Mouse (Mus musculus) erythroblast, embryonic 14.5 days (primary cell): Measurements from ENCODE around the gene Slc4a8. TPM values are rescaled to one million over a fixed set of nuclear protein-coding genes. Genes with fewer than 3 reads are reported as not detected.

ENCODE experiments used
- H3K27me3 ChIP-seq: 2 replicates; pipeline ENCODE4 v1.6.1; 2012; ENCODE audit warnings: inconsistent platforms; ENCODE audit not compliant: control insufficient read depth
- H3K36me3 ChIP-seq: 2 replicates; pipeline ENCODE4 v1.6.1; 2012; ENCODE audit warnings: mild to moderate bottlenecking, inconsistent platforms; ENCODE audit not compliant: control insufficient read depth
- H3K4me1 ChIP-seq: 2 replicates; pipeline ENCODE4 v1.6.1; 2012; ENCODE audit warnings: inconsistent platforms; ENCODE audit not compliant: control insufficient read depth
- H3K4me3 ChIP-seq: replicated peaks from 2 replicates; pipeline ENCODE3; 2012; ENCODE audit warnings: moderate library complexity, mild to moderate bottlenecking, inconsistent platforms
- H3K9me3 ChIP-seq: 2 replicates; pipeline ENCODE4 v1.6.1; 2012; ENCODE audit warnings: low read length, inconsistent platforms, mixed read lengths; ENCODE audit not compliant: control insufficient read depth
- GATA1 ChIP-seq: IDR thresholded peaks from 2 replicates; pipeline ENCODE4 v1.6.1; 2012; ENCODE audit warnings: low read length, inconsistent platforms, mixed read lengths
- TAL1 ChIP-seq: IDR thresholded peaks from 3 replicates; pipeline ENCODE4 v1.6.1; 2012; ENCODE audit warnings: low read length, inconsistent platforms, mixed read lengths
- polyA plus RNA-seq: library from polyadenylated mRNA; stranded (reverse); fragments of >175 nt; gene quantifications from 2 replicates; pipeline ENCODE4 v1.2.3, GENCODE M21; 2012

Gene Slc4a8
- polyA plus RNA-seq, 1 experiment: 0.09 TPM

DNA sequence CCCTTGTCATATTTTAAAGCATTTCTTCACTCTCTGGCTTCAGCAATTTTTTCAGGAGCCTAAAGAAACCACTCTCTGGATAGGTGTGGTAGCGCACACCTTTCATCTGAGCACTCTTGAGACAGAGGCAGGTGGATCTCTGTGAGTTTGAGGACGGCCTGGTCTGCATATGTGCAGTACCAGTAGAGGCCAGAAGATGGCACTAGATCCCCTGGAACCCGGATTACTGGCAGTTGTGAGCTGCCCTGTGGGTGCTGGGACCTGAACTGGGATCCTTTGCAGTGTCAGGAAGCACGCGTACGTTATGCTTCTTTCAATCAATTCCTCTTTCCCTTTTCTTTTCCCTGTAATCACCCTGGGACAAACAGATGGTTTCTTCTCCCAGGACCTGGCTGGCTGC, 85.6 kb downstream of the Slc4a8 start:
- no peak for TF ChIP-seq TAL1
- TF ChIP-seq GATA1: no peak
- Histone ChIP-seq H3K4me1 (no peaks in the 10 kb centered on the region), H3K27me3 (no peaks in the 10 kb centered on the region), H3K9me3 (peaks cover 18% of the 10 kb centered on the region), H3K4me3 (no peak overlapping the region), H3K36me3 (no peaks in the 10 kb centered on the region)

DNA sequence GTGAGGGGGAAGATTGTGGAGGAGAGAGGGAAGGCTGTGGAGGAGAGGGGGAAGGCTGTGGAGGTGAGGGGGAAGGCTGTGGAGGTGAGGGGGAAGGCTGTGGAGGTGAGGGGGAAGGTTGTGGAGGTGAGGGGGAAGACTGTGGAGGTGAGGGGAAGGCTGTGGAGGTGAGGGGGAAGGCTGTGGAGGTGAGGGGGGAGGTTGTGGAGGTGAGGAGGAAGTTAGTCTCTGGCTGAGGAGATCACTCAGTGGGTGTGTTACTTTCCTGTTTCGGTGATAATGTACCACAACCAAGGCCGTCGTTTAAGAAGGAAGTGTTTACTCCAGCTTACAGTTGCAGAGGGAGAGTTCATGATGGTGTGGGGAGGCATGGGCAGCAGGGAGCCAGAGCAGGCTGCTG, 96.0 kb downstream of the Slc4a8 start:
- Histone ChIP-seq H3K36me3 (no peaks in the 10 kb centered on the region), H3K27me3 (no peaks in the 10 kb centered on the region), H3K4me1 (no peaks in the 10 kb centered on the region), H3K9me3 (no peaks in the 10 kb centered on the region), H3K4me3 (no peak overlapping the region)
- TF ChIP-seq GATA1 (no peak), TAL1 (no peak)

DNA sequence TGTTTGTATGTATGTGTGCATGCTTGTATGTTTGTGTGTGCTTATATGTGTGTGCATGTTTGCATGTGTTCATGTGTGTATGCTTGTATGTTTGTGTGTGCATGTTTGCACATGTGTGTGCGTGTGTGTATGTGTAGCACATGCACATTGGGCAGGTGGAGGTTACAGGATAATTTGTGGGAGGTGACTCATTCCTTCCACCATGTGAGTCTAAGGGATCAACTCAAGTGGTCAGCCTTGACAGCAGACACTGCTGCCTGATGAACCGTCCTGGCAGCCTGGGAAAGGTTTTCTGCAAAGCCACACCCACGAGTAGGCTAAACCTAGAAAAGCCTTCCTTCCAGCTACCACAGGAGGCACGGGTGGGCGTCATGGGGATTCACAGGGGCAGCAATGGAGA, 99.3 kb downstream of the Slc4a8 start:
- TF ChIP-seq TAL1: no peak
- no peak for TF ChIP-seq GATA1
- Histone ChIP-seq H3K4me3 (no peak overlapping the region), H3K4me1 (no peaks in the 10 kb centered on the region), H3K36me3 (no peaks in the 10 kb centered on the region), H3K9me3 (no peaks in the 10 kb centered on the region; the same call in 1 of the 2 replicates), H3K27me3 (no peaks in the 10 kb centered on the region)

DNA sequence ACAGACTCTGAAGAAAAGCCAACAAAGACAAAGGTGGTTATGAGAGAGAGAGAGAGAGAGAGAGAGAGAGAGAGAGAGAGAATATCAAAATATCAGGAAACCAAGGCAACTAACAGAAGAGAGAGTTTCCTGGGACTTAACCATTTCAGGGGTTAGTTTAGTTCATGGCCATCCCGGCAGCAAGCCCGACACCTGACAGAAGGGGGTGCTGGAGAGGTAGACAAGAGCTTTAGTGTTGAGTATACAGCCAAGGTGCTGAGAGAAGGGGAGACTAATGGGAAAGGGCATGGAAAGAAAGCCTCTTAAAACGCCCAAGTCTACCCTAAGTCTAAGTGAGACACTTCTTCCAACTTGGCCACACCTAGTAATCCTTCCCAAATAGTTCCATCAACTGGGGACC, 104.0 kb downstream of the Slc4a8 start:
- Histone ChIP-seq H3K36me3 (no peaks in the 10 kb centered on the region), H3K9me3 (peaks cover 3% of the 10 kb centered on the region; the same call in 1 of the 2 replicates), H3K4me3 (no peak overlapping the region), H3K4me1 (no peaks in the 10 kb centered on the region), H3K27me3 (peaks cover 22% of the 10 kb centered on the region)
- TF ChIP-seq TAL1 (no peak), GATA1 (no peak)

DNA sequence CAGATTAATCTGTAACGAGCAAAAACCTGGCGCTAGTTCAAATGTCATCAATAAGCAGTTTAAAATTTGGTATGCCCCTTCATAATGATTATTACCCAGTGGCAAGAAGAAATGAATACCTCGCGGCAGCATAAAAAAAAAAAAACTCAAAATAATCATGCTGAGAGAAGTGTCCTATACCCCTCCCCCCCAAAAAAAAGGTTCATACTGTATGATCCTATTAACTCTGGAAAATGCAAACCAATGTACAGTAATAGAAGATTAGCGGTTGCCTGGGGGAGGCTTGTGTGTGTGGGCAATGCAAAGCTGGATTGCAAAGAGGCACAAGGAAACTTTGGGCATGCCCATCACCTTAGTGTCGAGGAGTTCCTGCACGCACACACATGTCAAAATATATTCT, 108.0 kb downstream of the Slc4a8 start, which contains the start of gene Scn8a:
Gene Scn8a, plus strand, starts transcription at position 301 of the 400 bp plus-strand sequence.
- no peak within 1 kb of the TSS for H3K4me3 ChIP-seq

DNA sequence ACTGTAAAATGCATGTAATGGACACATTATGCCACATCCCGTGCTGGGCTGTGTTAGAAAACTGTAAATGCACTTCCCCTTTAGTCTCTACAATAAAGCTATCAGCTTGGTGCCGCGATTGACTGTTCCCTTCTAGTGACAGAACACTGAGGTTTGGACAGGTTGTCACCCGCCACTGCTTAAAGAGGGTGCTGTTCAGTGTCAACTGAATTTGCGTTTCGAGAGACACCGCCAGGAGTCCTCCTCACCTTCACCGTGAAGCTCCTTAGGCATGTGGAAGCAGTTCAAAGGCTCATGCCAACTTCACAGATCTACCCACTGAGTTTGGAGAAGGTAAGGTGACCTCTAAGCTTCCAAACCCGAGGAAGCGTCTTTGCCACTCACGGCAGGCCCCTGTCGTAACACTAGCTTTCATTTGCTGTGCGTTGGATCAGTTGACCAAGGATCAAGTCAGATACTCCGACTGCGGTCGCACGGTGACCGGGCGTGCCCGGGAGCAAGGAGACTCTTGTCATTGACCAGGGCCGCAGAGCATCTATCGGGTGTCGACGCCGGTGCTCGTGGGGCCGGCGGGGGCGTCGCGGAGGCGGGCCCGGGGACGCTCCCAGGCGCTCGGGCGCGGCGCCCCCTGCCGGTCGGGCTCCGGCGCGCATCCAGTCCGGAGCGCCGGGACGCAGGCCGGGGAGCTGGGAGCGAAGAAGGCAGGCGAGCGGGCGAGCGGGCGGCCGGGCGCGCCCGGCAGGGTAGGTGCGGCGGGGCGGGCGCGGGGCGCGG, 108.6 kb downstream of the Slc4a8 start:
- Histone ChIP-seq H3K36me3 (no peaks in the 10 kb centered on the region), H3K9me3 (peaks cover 3% of the 10 kb centered on the region; the same call in 1 of the 2 replicates), H3K4me1 (no peaks in the 10 kb centered on the region), H3K4me3 (no peak overlapping the region), H3K27me3 (peaks cover 53% of the 10 kb centered on the region)
- TF ChIP-seq GATA1: no peak
- TF ChIP-seq TAL1: no peak

More for the DNA sequence above, 108.0 kb downstream of the Slc4a8 start, which contains the start of gene Scn8a:
- no peak for TF ChIP-seq GATA1
- TF ChIP-seq TAL1: no peak
- Histone ChIP-seq H3K27me3 (peaks cover 53% of the 10 kb centered on the region), H3K9me3 (peaks cover 3% of the 10 kb centered on the region; the same call in 1 of the 2 replicates), H3K36me3 (no peaks in the 10 kb centered on the region), H3K4me1 (no peaks in the 10 kb centered on the region)

DNA sequence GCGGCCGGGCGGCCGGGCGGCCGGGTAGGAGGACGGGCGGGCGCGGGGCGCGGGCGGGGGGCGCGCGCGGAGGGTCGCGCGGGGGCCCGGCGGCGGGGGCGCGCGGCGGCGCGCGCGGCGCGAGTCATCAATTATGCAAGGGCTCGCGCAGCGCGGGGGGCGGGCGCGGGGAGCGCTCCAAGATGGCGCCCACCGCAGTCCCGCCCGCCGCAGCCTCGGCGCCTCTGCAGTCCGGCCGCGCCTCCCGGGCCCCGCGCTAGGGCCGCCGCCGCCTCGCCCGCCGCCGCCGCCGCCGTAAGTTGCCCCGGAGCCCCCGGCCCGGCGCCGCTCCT, 109.2 kb downstream of the Slc4a8 start:
- 0 out of 2 replicates have a peak, but pooled peaks cover 3% of the 10 kb centered on the region for H3K9me3 ChIP-seq
- no peak overlapping the region for H3K4me3 ChIP-seq
- TF ChIP-seq GATA1: no peak
- no peak for TF ChIP-seq TAL1
- peaks cover 53% of the 10 kb centered on the region for H3K27me3 ChIP-seq
- H3K4me1 ChIP-seq: no peaks in the 10 kb centered on the region
- H3K36me3 ChIP-seq: no peaks in the 10 kb centered on the region

DNA sequence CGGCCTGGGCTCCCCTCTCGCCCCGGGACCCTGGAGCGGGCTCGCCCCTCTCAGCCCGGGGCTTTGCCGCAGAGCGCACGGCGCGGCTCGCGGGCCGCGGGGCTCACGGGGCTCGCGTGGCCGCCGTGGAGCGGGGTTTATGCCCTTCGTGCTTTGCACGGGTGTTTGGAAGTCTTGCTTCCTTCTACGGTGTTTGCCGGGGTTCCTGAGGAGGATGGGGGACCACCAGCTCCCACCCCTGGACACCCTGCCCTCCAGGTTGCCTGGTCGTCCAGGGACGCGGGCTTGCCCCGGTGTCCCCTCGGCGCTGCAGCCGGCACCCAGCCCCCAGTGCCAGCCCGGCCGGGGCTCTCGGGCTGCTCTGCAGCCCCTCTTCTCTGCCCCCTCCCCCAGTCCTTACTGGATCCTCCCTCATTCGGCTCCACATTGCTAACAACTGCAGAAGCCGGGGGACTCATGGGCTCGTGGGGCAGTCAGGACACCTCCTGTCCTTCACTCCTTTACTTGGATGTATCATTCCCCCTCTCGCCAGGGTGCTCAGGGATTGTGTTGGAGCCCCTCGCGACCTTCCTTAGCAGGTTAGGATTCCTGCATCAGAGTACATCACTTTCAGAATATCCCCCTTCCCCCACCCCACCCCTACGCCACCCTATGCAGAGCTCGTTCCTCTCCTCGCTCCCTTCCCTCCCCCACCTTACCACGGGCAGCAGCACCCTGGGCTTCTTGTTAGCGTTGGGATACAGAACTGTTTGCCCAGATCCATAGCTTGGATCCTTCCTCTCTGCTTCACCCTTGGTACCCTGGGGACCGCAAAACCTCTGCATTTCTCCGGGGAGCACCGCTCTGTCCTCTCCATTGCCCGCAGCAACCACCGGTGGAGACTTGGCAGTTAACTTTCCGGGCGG, 109.8 kb downstream of the Slc4a8 start:
- Histone ChIP-seq H3K4me3 (no peak overlapping the region), H3K4me1 (no peaks in the 10 kb centered on the region), H3K9me3 (0 out of 2 replicates have a peak, but pooled peaks cover 2% of the 10 kb centered on the region)

DNA sequence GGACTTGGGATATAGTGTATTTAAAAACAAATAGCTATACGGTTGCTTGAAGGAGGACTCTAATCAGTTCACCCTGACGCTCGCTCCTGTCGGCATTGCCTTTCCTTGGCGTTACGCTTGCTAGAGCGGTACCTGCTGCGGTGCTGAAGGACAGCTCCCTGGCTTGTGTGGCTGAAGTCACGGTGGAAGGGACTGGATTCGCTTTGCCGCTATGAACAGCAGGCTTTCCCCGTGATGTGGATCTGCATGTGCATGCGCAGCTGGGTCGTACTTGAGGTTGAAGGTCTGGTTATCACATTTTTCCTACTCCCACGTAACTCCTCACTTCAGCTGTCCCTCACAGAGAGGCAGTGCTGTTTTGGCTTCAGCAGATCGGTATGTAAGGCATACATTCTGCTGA, 111.6 kb downstream of the Slc4a8 start:
- no peak for TF ChIP-seq TAL1
- H3K4me1 ChIP-seq: no peaks in the 10 kb centered on the region
- H3K4me3 ChIP-seq: no peak overlapping the region
- H3K36me3 ChIP-seq: no peaks in the 10 kb centered on the region
- H3K27me3 ChIP-seq: peaks cover 53% of the 10 kb centered on the region
- no peaks in the 10 kb centered on the region for H3K9me3 ChIP-seq

More for the DNA sequence above, 109.8 kb downstream of the Slc4a8 start:
- no peak for TF ChIP-seq GATA1
- Histone ChIP-seq H3K36me3 (no peaks in the 10 kb centered on the region), H3K27me3 (peaks cover 53% of the 10 kb centered on the region)

Other genes starting within 250 kb of the Slc4a8 start
- 0.16 and 0.65 TPM in 2 replicates for gene Tfcp2, start 209.7 kb upstream of the Slc4a8 start, polyA plus RNA-seq
- 0.04 and 0.05 TPM in 2 replicates for gene Pou6f1, start 161.8 kb upstream of the Slc4a8 start, polyA plus RNA-seq
- 6.5 and 6.8 TPM in 2 replicates for gene Dazap2, start 146.4 kb upstream of the Slc4a8 start, polyA plus RNA-seq
- 0.27 and 0.44 TPM in 2 replicates for gene Smagp, start 124.8 kb upstream of the Slc4a8 start, polyA plus RNA-seq
- 1.6 and 2.2 TPM in 2 replicates for gene Bin2, start 92.2 kb upstream of the Slc4a8 start, polyA plus RNA-seq
- 0.08 and 0.41 TPM in 2 replicates for gene Cela1, start 73.8 kb upstream of the Slc4a8 start, polyA plus RNA-seq
- 0.04 and 0.06 TPM in 2 replicates for gene Galnt6, start 32.4 kb upstream of the Slc4a8 start, polyA plus RNA-seq
- gene Scn8a, start 108.1 kb downstream of the Slc4a8 start, polyA plus RNA-seq: not detected in 2 replicates